8 mouse cellular contexts compared by ENCODE assay signal in the genomic region with DNA sequence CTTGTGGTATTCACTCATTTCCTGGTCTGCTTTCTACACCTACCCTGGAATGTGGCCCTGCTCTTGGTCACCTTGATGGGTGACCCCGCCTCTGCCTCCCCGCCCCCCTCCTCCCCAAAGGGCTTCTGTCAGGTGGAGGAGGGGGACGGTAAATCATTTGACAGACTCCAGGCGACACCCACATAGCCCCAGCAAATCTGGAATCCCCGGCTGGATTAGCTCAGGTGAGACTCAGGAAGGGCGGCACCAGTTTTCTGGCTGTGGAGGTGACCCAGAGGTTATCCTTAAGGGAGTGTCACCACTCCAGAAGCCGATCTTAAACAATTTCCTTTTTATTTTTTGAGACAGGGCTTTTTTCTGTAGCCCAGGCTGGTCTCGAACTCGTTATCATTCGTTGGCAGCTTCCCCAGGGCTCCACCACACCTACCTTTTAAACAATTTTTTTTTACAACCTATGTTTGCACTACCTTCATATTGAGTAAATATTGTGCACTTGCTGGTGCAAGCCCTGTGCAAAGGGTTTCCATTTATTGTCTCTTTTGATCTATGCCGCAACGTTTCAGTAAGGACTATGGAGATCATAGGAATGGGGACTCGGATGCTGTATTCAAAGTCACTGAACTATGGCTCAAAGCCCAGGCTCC. TPM values are rescaled to one million over a fixed set of nuclear protein-coding genes. Genes with fewer than 3 reads are reported as not detected.
DNase-seq lines count a peak whose midpoint lies in the region; ATAC-seq and TF ChIP-seq lines count a peak whose summit lies in the region.

No protein-coding gene starts in this region.

- TF ChIP-seq POLR2A in small intestine, adult 2 months (IDR thresholded peaks at IDR 0.05; ENCODE audit: low read depth, low read length) = no peak

- H3K9me3 ChIP-seq in embryonic facial prominence, embryonic 13.5 days = no peaks in the 10 kb centered on the region
- no peaks in the 10 kb centered on the region for H3K9me3 ChIP-seq in intestine, embryonic 15.5 days
- no peaks in the 10 kb centered on the region for H3K9me3 ChIP-seq in liver, embryonic 15.5 days (replicated peaks)

- peak; percentile 7 for DNase-seq in right cerebral cortex, postnatal 4 days
- DNase-seq in right cerebral cortex, postnatal 36 days (ENCODE audit: low spot score in 2 of 2) = no peak
- no peak for DNase-seq in gastrocnemius, adult 8-10 months (ENCODE audit: low spot score in 2 of 2)
- no peak for DNase-seq in left cerebral cortex, postnatal 36 days (ENCODE audit: low spot score in 2 of 2)

- TF ChIP-seq CTCF in small intestine, adult 2 months (IDR thresholded peaks at IDR 0.05; ENCODE audit: extremely low read depth, insufficient read length, insufficient replicate concordance, low read depth, low read length) = no peak

- H3K27me3 ChIP-seq in embryonic facial prominence, embryonic 13.5 days = no peaks in the 10 kb centered on the region
- H3K27me3 ChIP-seq in intestine, embryonic 15.5 days (replicated peaks) = no peaks in the 10 kb centered on the region
- H3K27me3 ChIP-seq in liver, embryonic 15.5 days = no peaks in the 10 kb centered on the region
- H3K27me3 ChIP-seq in small intestine, adult 2 months (ENCODE audit: control insufficient read depth, insufficient read depth, low read length) = no peaks in the 10 kb centered on the region

- peak overlapping the region; percentile 96 for H3K9ac ChIP-seq in embryonic facial prominence, embryonic 13.5 days
- peak overlapping the region; percentile 90 for H3K9ac ChIP-seq in intestine, embryonic 15.5 days
- H3K9ac ChIP-seq in liver, embryonic 15.5 days = peak overlapping the region; percentile 99

- intact Hi-C loops in left cerebral cortex, postnatal 36 days (cut with DNase I) = loop anchor here (2.0 kb wide), 1 partner anchor 152 kb away; a partner anchor contains a TSS

- H3K27ac ChIP-seq in embryonic facial prominence, embryonic 13.5 days = peak overlapping the region; percentile 92
- H3K27ac ChIP-seq in intestine, embryonic 15.5 days = peak overlapping the region; percentile 96
- H3K27ac ChIP-seq in liver, embryonic 15.5 days (replicated peaks) = peak overlapping the region; percentile 95
- peak overlapping the region; percentile 95 for H3K27ac ChIP-seq in small intestine, adult 2 months (ENCODE audit: insufficient read depth, low read depth, low read length)

- peaks cover 27% of the 10 kb centered on the region for H3K4me1 ChIP-seq in embryonic facial prominence, embryonic 13.5 days
- H3K4me1 ChIP-seq in intestine, embryonic 15.5 days (replicated peaks) = peaks cover 12% of the 10 kb centered on the region
- H3K4me1 ChIP-seq in liver, embryonic 15.5 days (replicated peaks) = peaks cover 30% of the 10 kb centered on the region
- peaks cover 2% of the 10 kb centered on the region for H3K4me1 ChIP-seq in small intestine, adult 2 months (ENCODE audit: control insufficient read depth, insufficient read depth, insufficient read length, low read length)

- ATAC-seq in embryonic facial prominence, embryonic 13.5 days (ENCODE audit: insufficient number of reproducible peaks, insufficient read depth, low FRiP score, low TSS enrichment, low read depth) = no peak
- ATAC-seq in intestine, embryonic 15.5 days = peak; percentile 58
- no peak for ATAC-seq in liver, embryonic 15.5 days (ENCODE audit: insufficient read depth)

- H3K4me2 ChIP-seq in embryonic facial prominence, embryonic 13.5 days = peak overlapping the region; percentile 83
- peak overlapping the region; percentile 73 for H3K4me2 ChIP-seq in intestine, embryonic 15.5 days (replicated peaks)
- peak overlapping the region; percentile 95 for H3K4me2 ChIP-seq in liver, embryonic 15.5 days

- H3K4me3 ChIP-seq in embryonic facial prominence, embryonic 13.5 days = peak overlapping the region; percentile 83
- H3K4me3 ChIP-seq in intestine, embryonic 15.5 days (replicated peaks) = peak overlapping the region; percentile 83
- H3K4me3 ChIP-seq in liver, embryonic 15.5 days (replicated peaks) = peak overlapping the region; percentile 93
- peak overlapping the region; percentile 74 for H3K4me3 ChIP-seq in small intestine, adult 2 months (ENCODE audit: low read depth, low read length)

- WGBS in embryonic facial prominence, embryonic 13.5 days = 12% methylated on average over 13 of the region's 13 CpGs
- WGBS in intestine, embryonic 15.5 days = 11% methylated on average over 13 of the region's 13 CpGs
- WGBS in liver, embryonic 15.5 days (ENCODE audit: insufficient replicate concordance) = 22% methylated on average over 13 of the region's 13 CpGs
- WGBS in small intestine, adult 2 months = 11% methylated on average over 13 of the region's 13 CpGs

- no peaks in the 10 kb centered on the region for H3K36me3 ChIP-seq in embryonic facial prominence, embryonic 13.5 days
- H3K36me3 ChIP-seq in intestine, embryonic 15.5 days = no peaks in the 10 kb centered on the region
- no peaks in the 10 kb centered on the region for H3K36me3 ChIP-seq in liver, embryonic 15.5 days (replicated peaks)
- no peaks in the 10 kb centered on the region for H3K36me3 ChIP-seq in small intestine, adult 2 months (ENCODE audit: control insufficient read depth, insufficient read depth, low read length)

RNA-seq across cellular contexts. Expression of a gene that starts 0.8 kb away (rescaled TPM):
- 12.9 and 15.2 TPM in 2 replicates for polyA plus RNA-seq in embryonic facial prominence, embryonic 13.5 days (2015; fragmentation: Nextera tagmentation; extraction: Ambion mirVana)
- 13.0 and 13.6 TPM in 2 replicates for polyA plus RNA-seq in intestine, embryonic 15.5 days (2015; fragmentation: Nextera tagmentation; extraction: Ambion mirVana)
- 5.4 and 6.5 TPM in 2 replicates for polyA plus RNA-seq in liver, embryonic 15.5 days (2015; fragmentation: Nextera tagmentation; extraction: Ambion mirVana)
- 2.0 and 3.5 TPM in 2 replicates for polyA plus RNA-seq in small intestine, adult 2 months (2012; rRNA removed)
- total RNA-seq in gastrocnemius, adult 8-10 months (2022) = 10 to 100 TPM; 28.2 to 34.9 (median 31.6) TPM
- 10 to 100 TPM; 53.4 to 61.2 TPM for total RNA-seq in left cerebral cortex, postnatal 36 days (2021)

RNA-seq across cellular contexts. Expression of a gene that starts 41.4 kb away (rescaled TPM):
- 58.2 and 59.5 TPM in 2 replicates for polyA plus RNA-seq in embryonic facial prominence, embryonic 13.5 days (2015; fragmentation: Nextera tagmentation; extraction: Ambion mirVana)
- polyA plus RNA-seq in intestine, embryonic 15.5 days (2015; fragmentation: Nextera tagmentation; extraction: Ambion mirVana) = 43.8 and 44.8 TPM in 2 replicates
- 8.4 and 8.7 TPM in 2 replicates for polyA plus RNA-seq in liver, embryonic 15.5 days (2015; fragmentation: Nextera tagmentation; extraction: Ambion mirVana)
- polyA plus RNA-seq in small intestine, adult 2 months (2012; rRNA removed) = 9.2 and 15.0 TPM in 2 replicates
- total RNA-seq in gastrocnemius, adult 8-10 months (2022) = 1 to 10 TPM; 3.3 to 4.2 (median 4.0) TPM
- total RNA-seq in left cerebral cortex, postnatal 36 days (2021) = 10 to 100 TPM; 23.9 to 30.8 TPM
